Mouse (Mus musculus) inflammation-experienced regulatory T-cells, adult 6 months (primary cell): Measurements from ENCODE around the gene Fcnb. TPM values are rescaled to one million over a fixed set of nuclear protein-coding genes. Genes with fewer than 3 reads are reported as not detected.

Experiments
- ATAC-seq: one replicate; pipeline ENCODE4 v1.8.0; 2017
- polyA plus RNA-seq, 3 experiments: library from polyadenylated mRNA; unstranded; fragments of 100-300 nt; shearing (Covaris generic); gene quantifications; one replicate each; pipeline ENCODE4 v1.2.1; 2017

Gene Fcnb
- polyA plus RNA-seq, 3 experiments from 2014 or later, result not detected

DNA sequence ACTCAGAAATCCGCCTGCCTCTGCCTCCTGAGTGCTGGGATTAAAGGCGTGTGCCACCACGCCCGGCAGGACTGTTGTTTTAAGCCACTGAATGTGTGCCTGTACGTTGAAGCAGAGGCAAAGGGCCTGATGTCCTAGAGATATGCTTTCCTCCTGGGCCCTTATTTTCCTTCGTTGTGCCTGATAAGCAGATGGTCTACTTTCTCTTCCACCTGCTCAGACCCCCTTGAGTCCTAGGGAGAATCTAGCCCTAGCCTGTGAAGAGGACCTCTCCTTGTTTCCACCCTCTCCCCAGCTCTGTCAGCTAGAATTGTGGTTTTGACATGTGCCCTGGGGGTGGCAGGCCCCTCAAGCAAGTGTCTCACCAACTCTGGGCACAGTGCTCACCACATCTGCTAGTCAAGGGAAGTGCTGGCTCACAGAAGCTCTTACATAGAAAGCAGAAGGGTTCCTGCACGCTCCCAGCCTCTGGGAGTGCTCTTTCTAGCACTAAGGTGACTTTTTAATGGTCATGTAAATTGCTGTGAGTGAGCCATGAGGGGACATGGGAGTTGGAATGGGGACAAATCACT lies 9.0 kb downstream of the Fcnb start:
- ATAC-seq, result no peak

GRCm38 (mm10) chr2:28068537-28068878 lies 16.2 kb downstream of the Fcnb start:
- ATAC-seq, result no peak

GRCm38 (mm10) chr2:28067821-28068536 lies 16.7 kb downstream of the Fcnb start:
- ATAC-seq, result no peak

GRCm38 (mm10) chr2:28067175-28067574 lies 17.5 kb downstream of the Fcnb start:
- no peak for ATAC-seq

- no peak for ATAC-seq
Measured at GRCm38 (mm10) chr2:28066686-28067085, 18.0 kb downstream of the Fcnb start.

DNA sequence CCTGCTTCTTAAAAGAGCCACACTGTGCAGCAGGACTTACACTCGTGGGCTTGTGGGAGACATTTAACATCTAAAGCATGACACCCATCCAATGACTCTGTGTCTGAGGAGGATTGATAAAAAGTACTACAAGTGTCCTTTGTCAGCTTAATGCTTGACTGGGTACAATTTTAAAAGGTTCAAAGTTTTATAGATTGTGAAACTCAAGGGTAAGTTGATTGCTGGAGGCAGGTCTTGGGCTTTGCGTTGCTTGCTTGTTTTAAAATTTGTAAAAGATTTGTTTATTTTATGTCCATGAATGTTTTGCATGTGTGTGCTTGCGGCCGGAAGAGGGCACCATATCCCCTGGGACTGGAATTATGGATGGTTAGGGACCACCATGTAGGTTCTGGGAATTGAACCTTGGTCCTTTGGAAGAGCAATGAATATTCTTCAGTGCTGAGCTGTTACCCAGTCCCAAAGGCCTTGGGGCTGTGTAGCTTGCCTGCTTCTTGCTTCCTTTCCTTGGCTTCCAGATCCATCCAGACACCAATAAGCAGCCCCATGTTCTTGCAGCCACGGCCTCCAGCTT lies 19.5 kb downstream of the Fcnb start:
- ATAC-seq, result no peak

DNA sequence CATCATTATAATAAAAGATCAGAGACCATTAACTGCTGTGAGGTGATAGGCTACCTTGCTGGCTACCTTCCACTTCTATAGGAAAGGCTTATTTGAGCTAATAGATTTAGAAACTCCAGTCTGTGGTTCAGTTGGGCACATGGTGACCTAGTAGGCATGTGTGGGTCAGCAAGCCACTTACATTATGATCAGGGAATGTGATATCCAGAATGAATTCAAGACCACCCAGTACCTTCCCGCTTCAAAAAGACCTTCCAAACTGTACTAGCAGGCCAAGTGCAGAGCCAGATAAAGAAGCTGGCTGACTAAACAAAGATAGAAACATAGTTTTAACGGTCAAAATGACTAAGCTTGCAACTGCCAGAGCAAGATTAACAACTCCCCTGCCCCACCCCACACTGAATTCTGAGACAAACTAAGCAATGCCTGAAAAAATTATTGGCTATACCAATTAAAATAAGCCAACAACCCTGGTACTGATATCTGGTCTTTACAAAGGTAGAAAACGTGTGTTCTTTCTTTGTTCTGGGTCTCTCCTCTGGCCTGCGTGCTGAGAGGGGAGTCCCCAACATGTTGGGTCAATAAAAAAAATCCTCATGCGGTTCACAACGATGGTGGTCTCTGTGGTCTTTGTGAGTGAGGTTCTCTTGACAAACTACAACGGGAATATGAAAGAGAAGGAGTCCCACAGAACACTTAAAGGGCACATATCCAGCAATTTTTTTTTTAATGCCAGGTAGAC lies 20.2 kb downstream of the Fcnb start:
- no peak for ATAC-seq

- ATAC-seq, result no peak
Measured at GRCm38 (mm10) chr2:28063711-28064338, 20.9 kb downstream of the Fcnb start.

- no peak for ATAC-seq
Measured at GRCm38 (mm10) chr2:28059922-28060321, 24.8 kb downstream of the Fcnb start.

- no peak for ATAC-seq
Measured at GRCm38 (mm10) chr2:28047092-28047491, 37.6 kb downstream of the Fcnb start.

DNA sequence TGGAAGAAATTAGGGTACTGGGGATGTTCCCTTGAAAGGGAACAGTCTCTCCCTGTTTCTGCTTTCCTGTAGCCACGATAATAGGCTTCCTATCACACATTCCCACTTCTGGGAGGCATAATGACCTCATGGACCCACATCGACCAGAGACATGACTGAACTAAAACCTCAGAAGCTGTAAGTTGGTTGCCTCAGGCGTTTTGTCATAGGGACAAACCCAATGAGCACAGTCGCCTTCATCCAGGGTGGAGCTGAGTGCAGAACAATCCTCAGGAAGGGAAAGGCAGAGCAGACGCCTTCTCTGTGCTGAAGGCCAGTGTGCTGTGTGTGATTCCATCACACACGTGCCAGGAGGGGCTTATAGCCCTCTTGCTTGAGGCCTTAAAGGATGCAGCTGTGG lies 38.4 kb downstream of the Fcnb start:
- ATAC-seq, result no peak

GRCm38 (mm10) chr2:28044920-28045598 lies 39.6 kb downstream of the Fcnb start:
- no peak for ATAC-seq

DNA sequence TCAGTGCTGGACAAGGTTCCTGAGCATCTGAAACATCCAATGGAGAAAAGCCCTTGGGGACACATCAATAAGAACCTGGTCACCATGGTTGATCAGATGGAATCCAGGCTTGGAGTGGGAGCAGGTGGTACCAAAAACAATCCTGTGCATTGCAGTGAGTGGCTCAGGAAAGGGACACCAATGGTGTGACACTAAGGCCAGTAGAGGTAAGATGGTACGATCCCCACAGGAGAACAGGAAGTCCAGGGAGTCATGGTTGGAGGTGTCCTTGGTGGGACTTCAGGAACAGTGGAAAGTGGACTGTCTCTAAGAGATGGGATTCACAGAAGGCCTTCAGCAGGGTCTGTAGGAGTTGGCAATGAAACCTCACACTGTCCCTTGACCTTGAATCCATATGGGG lies 44.2 kb downstream of the Fcnb start:
- no peak for ATAC-seq

DNA sequence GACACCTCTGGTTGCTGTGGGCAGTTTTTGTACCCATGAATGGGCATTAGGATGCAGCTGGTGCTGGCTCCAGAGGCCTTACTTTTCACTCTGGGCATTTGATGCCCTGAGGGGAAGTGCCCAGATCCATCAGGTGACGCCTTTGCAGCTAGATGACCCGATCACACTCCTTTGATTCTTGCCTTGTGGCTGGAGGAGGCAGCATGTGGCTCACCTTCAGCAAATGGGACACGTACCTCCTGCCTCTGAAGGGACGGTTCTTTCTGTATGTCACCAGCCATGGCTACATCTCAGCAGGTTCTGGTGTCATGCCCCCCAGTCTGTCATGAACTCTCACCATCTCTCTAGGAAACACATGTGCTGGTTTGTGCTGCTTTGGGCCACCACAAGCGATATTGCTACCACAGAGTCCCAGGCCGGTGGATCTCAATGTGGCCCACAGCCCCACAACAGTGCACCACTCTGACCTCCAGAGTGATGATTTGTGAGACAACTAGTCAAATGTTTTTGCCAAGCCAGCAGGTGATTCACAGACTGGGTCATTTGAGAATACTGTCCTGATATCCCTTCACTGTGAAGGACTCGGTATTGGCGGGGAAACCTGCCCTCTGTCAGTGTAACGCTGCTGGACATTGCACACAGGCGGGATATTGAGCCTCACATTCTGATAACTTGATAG lies 44.9 kb downstream of the Fcnb start:
- ATAC-seq, result no peak

DNA sequence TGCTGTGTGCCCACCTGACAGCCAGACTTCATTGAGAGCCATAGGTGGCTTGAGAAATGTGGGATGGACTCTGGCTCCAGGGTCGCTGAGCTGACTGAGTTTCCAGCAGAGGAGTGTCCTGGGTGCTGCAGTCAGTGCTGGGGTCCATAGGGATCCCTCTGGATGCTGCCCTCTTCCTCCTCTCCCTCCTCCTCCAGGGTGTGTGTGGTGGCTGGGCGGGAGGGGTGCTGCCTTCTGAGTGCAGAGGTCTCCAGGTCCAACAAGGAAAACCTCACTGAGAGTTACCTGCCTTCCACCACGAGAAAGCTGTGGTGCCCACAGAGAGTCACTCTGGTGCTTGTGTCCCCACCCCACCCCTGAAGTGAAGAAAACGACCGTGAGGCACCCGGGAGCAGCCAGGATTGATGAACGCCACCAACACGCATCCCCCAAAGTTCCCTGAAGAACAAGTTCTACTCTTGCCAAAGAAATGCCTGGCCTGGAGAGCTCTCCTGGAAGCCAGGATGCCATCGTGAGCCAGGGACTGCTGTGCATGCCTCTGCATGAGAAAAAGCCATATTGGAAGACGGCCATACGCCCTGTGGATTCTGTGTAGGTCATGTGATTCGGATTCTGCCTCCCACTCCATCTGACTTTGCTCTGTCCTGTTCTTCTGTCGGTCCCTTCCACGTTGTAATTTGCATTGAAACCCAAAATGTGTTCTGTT lies 46.1 kb downstream of the Fcnb start:
- ATAC-seq, result no peak

DNA sequence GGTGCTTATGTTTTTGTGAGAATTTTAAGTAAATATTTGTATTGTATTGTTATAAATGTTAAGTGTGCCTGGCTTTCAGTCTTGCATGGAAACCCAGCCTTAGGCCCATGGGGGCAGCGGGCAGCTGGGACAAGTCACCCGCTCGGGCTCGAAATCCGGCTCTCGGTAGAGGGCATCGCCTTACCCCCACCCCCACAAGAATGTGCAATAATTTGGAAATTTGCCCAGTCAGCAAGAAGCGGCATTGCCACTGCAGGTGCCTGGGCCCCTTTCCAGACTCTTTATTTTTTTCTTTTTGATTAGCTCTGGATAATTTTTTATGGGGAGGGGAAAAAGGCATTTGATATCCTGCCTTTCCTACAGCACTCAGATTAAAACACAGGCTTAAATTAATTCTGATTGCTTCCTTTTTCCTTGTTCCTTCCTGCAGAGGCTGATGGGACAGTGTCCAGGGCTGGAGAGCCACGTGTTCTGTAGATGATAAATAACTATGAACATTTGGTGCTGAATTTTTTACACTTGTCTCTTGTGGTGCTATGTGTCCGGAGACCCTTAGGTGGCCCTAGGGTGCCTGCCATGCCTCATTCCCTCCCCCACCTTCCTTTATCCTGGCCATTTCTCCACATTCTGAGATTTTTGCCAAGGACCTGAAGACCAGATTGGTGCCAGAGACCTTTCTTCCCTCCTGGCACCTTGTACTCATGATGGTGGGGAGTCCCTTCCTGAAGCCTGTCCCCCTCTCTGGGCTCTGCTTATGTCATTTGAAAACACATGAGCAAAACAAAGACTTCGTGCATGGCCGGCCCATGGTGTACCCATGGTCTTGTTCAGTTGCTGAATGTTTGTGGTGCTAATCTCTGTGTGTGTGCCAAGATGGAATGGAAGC lies 46.9 kb downstream of the Fcnb start:
- no peak for ATAC-seq

- ATAC-seq, result no peak
Measured at GRCm38 (mm10) chr2:28036788-28037187, 47.9 kb downstream of the Fcnb start.

DNA sequence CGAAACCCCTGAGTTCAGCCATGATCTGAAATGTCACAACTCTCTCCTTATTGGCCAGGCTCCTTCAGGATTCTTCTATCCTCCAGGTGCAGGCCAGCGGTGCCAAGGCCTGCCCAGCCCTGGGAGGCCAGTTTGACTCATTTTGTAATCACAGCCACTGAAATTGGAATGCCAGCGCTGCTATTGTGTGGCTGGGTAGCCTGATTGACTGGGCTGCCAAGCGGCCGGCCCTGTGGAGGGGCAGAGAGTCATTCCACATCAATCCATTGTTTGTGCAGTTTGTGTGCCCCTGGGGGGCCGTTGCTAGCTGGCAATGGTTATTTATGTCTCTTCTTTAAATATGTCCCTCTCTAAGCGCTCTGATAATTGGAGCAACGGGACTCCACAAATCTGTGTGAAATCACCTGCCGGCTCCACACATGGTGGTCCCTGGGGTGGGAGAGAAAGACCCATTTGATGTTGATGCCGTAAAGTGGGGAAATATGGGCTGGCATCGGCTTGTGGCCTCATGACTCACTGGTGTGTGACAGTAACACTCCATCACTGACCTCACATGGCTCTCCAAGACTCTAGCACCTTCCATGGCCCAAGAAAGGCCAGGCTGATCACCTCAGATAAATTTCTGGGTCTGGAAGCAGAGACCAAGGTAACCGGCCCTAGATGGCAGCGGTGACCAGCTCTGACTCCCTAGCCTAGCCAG lies 50.5 kb downstream of the Fcnb start:
- no peak for ATAC-seq

- ATAC-seq, result no peak
Measured at GRCm38 (mm10) chr2:28032469-28032868, 52.2 kb downstream of the Fcnb start.

GRCm38 (mm10) chr2:28031860-28032259 lies 52.8 kb downstream of the Fcnb start:
- no peak for ATAC-seq
